Mouse (Mus musculus) heart, embryonic 16.5 days (tissue): ENCODE data around the gene Cadm3. TPM values are rescaled to one million over a fixed set of nuclear protein-coding genes. Genes with fewer than 3 reads are reported as not detected.
A peak's percentile ranks its signal among the peaks of the same experiment; 100 is the strongest.

Experiments used
- ATAC-seq: fragments of 200-750 bp; cut with Nextera tagmentation; replicated peaks from 2 replicates; pipeline ENCODE4 v1.8.0; 2017; ENCODE audit warnings: moderate number of reproducible peaks; ENCODE audit not compliant: insufficient read depth, low FRiP score; ENCODE audit errors: extremely low read depth
- H3K27ac ChIP-seq: fragments of 300-500 bp; sonication (generic); 2 replicates; pipeline ENCODE4 v1.5.1; 2014; ENCODE audit warnings: mild to moderate bottlenecking, low read length, control low read depth, moderate library complexity
- H3K27me3 ChIP-seq: fragments of 300-500 bp; sonication (generic); 2 replicates; pipeline ENCODE4 v1.6.1; 2014; ENCODE audit warnings: low read length, mixed read lengths; ENCODE audit not compliant: control insufficient read depth, insufficient read depth
- H3K36me3 ChIP-seq: fragments of 300-500 bp; sonication (generic); 2 replicates; pipeline ENCODE4 v1.6.1; 2014; ENCODE audit not compliant: control insufficient read depth, insufficient read depth
- H3K4me1 ChIP-seq: fragments of 300-500 bp; sonication (generic); 2 replicates; pipeline ENCODE4 v1.6.1; 2014; ENCODE audit warnings: low read length, mixed read lengths; ENCODE audit not compliant: control insufficient read depth, insufficient read depth
- H3K4me2 ChIP-seq: fragments of 300-500 bp; sonication (generic); 2 replicates; pipeline ENCODE4 v1.6.1; 2014; ENCODE audit warnings: low read depth, mild to moderate bottlenecking, control low read depth, low read length
- H3K4me3 ChIP-seq: fragments of 300-500 bp; sonication (generic); 2 replicates; pipeline ENCODE4 v1.5.1; 2014; ENCODE audit warnings: mild to moderate bottlenecking, control low read depth, low read length
- H3K9ac ChIP-seq: fragments of 300-500 bp; sonication (generic); 2 replicates; pipeline ENCODE4 v1.6.1; 2014; ENCODE audit warnings: low read length, control low read depth
- H3K9me3 ChIP-seq: fragments of 300-500 bp; sonication (generic); replicated peaks from 2 replicates; pipeline ENCODE4 v1.6.1; 2016; ENCODE audit warnings: low read length; ENCODE audit not compliant: control insufficient read depth
- WGBS: fragments of 180-500 bp; shearing (Covaris S2); extraction: QIAGEN DNeasy Blood & Tissue Kit; methylation state at CpG from one replicate; pipeline ENCODE4 v1.1.7; 2014; 5-methylcytosine and 5-hydroxymethylcytosine counted together
- polyA plus RNA-seq: library from polyadenylated mRNA; unstranded; fragments of >200 nt; fragmentation: Nextera tagmentation; extraction: Ambion mirVana; gene quantifications from 2 replicates; pipeline ENCODE4 v1.2.1, GENCODE M21; 2015

The Cadm3 gene
- polyA plus RNA-seq, 1 experiment from 2014 or later: 0.26 TPM

- Histone ChIP-seq H3K9me3 (no peaks in the 10 kb centered on the region), H3K9ac (no peak overlapping the region), H3K27ac (no peak overlapping the region), H3K4me2 (peak overlapping the region; percentile 61), H3K27me3 (no peaks in the 10 kb centered on the region), H3K36me3 (no peaks in the 10 kb centered on the region), H3K4me1 (peaks cover 6% of the 10 kb centered on the region), H3K4me3 (peak overlapping the region; percentile 31)
- peak; percentile 55; the same call in 1 of the 2 replicates for ATAC-seq
- 3% methylated on average over 6 of the region's 6 CpGs for WGBS
These were observed 17.5 kb downstream of the Cadm3 start for GRCm38 (mm10) chr1:173349946-173350345.

- ATAC-seq: no peak
- 65% methylated on average over 5 of the region's 5 CpGs for WGBS
These were observed 18.3 kb downstream of the Cadm3 start for GRCm38 (mm10) chr1:173349192-173349591.

GRCm38 (mm10) chr1:173348527-173348926 is 19.0 kb downstream of the Cadm3 start:
- Histone ChIP-seq H3K36me3 (no peaks in the 10 kb centered on the region), H3K9ac (no peak overlapping the region), H3K27ac (no peak overlapping the region), H3K4me2 (no peak overlapping the region), H3K27me3 (no peaks in the 10 kb centered on the region), H3K4me1 (peaks cover 6% of the 10 kb centered on the region), H3K4me3 (no peak overlapping the region), H3K9me3 (no peaks in the 10 kb centered on the region)
- 11% methylated on average over 1 of the region's 1 CpGs for WGBS
- ATAC-seq: no peak

More at GRCm38 (mm10) chr1:173349192-173349591, 18.3 kb downstream of the Cadm3 start:
- Histone ChIP-seq H3K9ac (no peak overlapping the region), H3K27ac (no peak overlapping the region), H3K9me3 (no peaks in the 10 kb centered on the region), H3K36me3 (no peaks in the 10 kb centered on the region), H3K4me1 (peaks cover 6% of the 10 kb centered on the region), H3K4me2 (no peak overlapping the region), H3K27me3 (no peaks in the 10 kb centered on the region), H3K4me3 (no peak overlapping the region)

GRCm38 (mm10) chr1:173345112-173345511 is 22.4 kb downstream of the Cadm3 start:
- peaks cover 3% of the 10 kb centered on the region for H3K4me1 ChIP-seq
- 87% methylated on average over 4 of the region's 4 CpGs for WGBS
- no peaks in the 10 kb centered on the region for H3K36me3 ChIP-seq
- no peaks in the 10 kb centered on the region for H3K27me3 ChIP-seq
- no peak overlapping the region for H3K4me3 ChIP-seq
- H3K9ac ChIP-seq: no peak overlapping the region
- H3K4me2 ChIP-seq: no peak overlapping the region
- no peak overlapping the region for H3K27ac ChIP-seq
- ATAC-seq: no peak
- no peaks in the 10 kb centered on the region for H3K9me3 ChIP-seq

GRCm38 (mm10) chr1:173343934-173344333 is 23.6 kb downstream of the Cadm3 start:
- no peak for ATAC-seq
- Histone ChIP-seq H3K27ac (no peak overlapping the region), H3K4me2 (no peak overlapping the region), H3K36me3 (no peaks in the 10 kb centered on the region), H3K27me3 (no peaks in the 10 kb centered on the region), H3K4me3 (no peak overlapping the region), H3K9ac (no peak overlapping the region), H3K9me3 (no peaks in the 10 kb centered on the region), H3K4me1 (peaks cover 2% of the 10 kb centered on the region; the same call in 1 of the 2 replicates)
- WGBS: 70% methylated on average over 3 of the region's 3 CpGs

GRCm38 (mm10) chr1:173342425-173342824 is 25.1 kb downstream of the Cadm3 start:
- Histone ChIP-seq H3K4me1 (no peaks in the 10 kb centered on the region), H3K27ac (no peak overlapping the region), H3K4me3 (no peak overlapping the region), H3K9me3 (no peaks in the 10 kb centered on the region), H3K36me3 (no peaks in the 10 kb centered on the region), H3K4me2 (no peak overlapping the region), H3K27me3 (no peaks in the 10 kb centered on the region), H3K9ac (no peak overlapping the region)
- WGBS: 78% methylated on average over 1 of the region's 1 CpGs
- no peak for ATAC-seq

- Histone ChIP-seq H3K27ac (no peak overlapping the region), H3K36me3 (no peaks in the 10 kb centered on the region), H3K4me3 (no peak overlapping the region), H3K9me3 (no peaks in the 10 kb centered on the region), H3K4me2 (no peak overlapping the region), H3K4me1 (no peaks in the 10 kb centered on the region), H3K27me3 (no peaks in the 10 kb centered on the region), H3K9ac (no peak overlapping the region)
- WGBS: 4% methylated on average over 2 of the region's 2 CpGs
- no peak for ATAC-seq
These were observed 28.0 kb downstream of the Cadm3 start for GRCm38 (mm10) chr1:173339543-173339942.

- Histone ChIP-seq H3K4me1 (no peaks in the 10 kb centered on the region), H3K4me2 (no peak overlapping the region), H3K27ac (no peak overlapping the region), H3K4me3 (no peak overlapping the region), H3K9ac (no peak overlapping the region), H3K9me3 (no peaks in the 10 kb centered on the region), H3K27me3 (no peaks in the 10 kb centered on the region), H3K36me3 (no peaks in the 10 kb centered on the region)
- ATAC-seq: no peak
- WGBS: 90% methylated on average over 10 of the region's 10 CpGs
These were observed 30.5 kb downstream of the Cadm3 start for GRCm38 (mm10) chr1:173337008-173337407.

- WGBS: 52% methylated on average over 11 of the region's 11 CpGs
These were observed 31.6 kb downstream of the Cadm3 start for GRCm38 (mm10) chr1:173335903-173336302.

More at GRCm38 (mm10) chr1:173335903-173336302, 31.6 kb downstream of the Cadm3 start:
- no peak for ATAC-seq
- no peak overlapping the region for H3K27ac ChIP-seq
- no peak overlapping the region for H3K9ac ChIP-seq
- no peaks in the 10 kb centered on the region for H3K36me3 ChIP-seq
- no peak overlapping the region for H3K4me2 ChIP-seq
- H3K4me1 ChIP-seq: no peaks in the 10 kb centered on the region
- no peaks in the 10 kb centered on the region for H3K27me3 ChIP-seq
- no peaks in the 10 kb centered on the region for H3K9me3 ChIP-seq
- no peak overlapping the region for H3K4me3 ChIP-seq
